Mouse (Mus musculus) midbrain, embryonic 12.5 days (tissue): ENCODE results near the gene Myo3b. TPM values are rescaled to one million over a fixed set of nuclear protein-coding genes. Genes with fewer than 3 reads are reported as not detected.
A peak's percentile ranks its signal among the peaks of the same experiment; 100 is the strongest.

Source experiments
- ATAC-seq: fragments of 200-750 bp; cut with Nextera tagmentation; 2 replicates; pipeline ENCODE4 v1.8.0; 2017; ENCODE audit warnings: low read depth, moderate TSS enrichment, moderate library complexity; ENCODE audit not compliant: low FRiP score
- H3K27ac ChIP-seq: fragments of 300-500 bp; sonication (generic); replicated peaks from 2 replicates; pipeline ENCODE4 v1.5.1; 2016; ENCODE audit warnings: mild to moderate bottlenecking
- H3K27me3 ChIP-seq: fragments of 300-500 bp; sonication (generic); 2 replicates; pipeline ENCODE4 v1.6.1; 2016; ENCODE audit warnings: mild to moderate bottlenecking
- H3K36me3 ChIP-seq: fragments of 300-500 bp; sonication (generic); 2 replicates; pipeline ENCODE4 v1.6.1; 2016
- H3K4me1 ChIP-seq: fragments of 300-500 bp; sonication (generic); 2 replicates; pipeline ENCODE4 v1.6.1; 2016
- H3K4me2 ChIP-seq: fragments of 300-500 bp; sonication (generic); replicated peaks from 2 replicates; pipeline ENCODE4 v1.6.1; 2016; ENCODE audit warnings: mild to moderate bottlenecking, moderate library complexity
- H3K4me3 ChIP-seq: fragments of 300-500 bp; sonication (generic); 2 replicates; pipeline ENCODE4 v1.5.1; 2016; ENCODE audit warnings: mild to moderate bottlenecking
- H3K9ac ChIP-seq: fragments of 300-500 bp; sonication (generic); replicated peaks from 2 replicates; pipeline ENCODE4 v1.6.1; 2016; ENCODE audit warnings: mild to moderate bottlenecking, moderate library complexity
- H3K9me3 ChIP-seq: fragments of 300-500 bp; sonication (generic); 2 replicates; pipeline ENCODE4 v1.6.1; 2016; ENCODE audit warnings: mild to moderate bottlenecking
- WGBS: fragments of 180-500 bp; shearing (Covaris S2); methylation state at CpG from one replicate; pipeline ENCODE4 v1.1.7; 2016; 5-methylcytosine and 5-hydroxymethylcytosine counted together
- polyA plus RNA-seq: library from polyadenylated mRNA; unstranded; fragments of >200 nt; fragmentation: Nextera tagmentation; extraction: Ambion mirVana; gene quantifications from 2 replicates; pipeline ENCODE4 v1.2.1, GENCODE M21; 2016

Myo3b gene
- polyA plus RNA-seq, 1 experiment from 2014 or later, result not detected

DNA sequence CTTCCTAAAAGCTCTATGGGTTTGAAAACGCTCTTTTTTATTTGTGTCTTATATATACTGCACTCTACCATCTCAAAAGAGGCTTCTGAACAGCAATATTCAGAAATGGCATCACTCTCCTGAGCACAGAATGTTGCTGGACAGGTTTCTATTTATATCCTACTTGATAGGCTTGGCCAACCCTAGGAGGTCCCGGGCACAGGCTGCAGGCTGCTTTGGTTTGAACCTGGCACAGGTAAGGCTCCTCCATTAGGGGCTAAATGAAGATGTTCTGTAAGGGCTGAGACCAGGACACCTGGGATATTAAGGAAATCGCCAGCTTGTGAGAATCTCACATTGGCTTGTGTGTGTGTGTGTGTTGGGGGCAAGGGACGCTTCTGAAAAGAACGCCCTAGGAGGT is 30.9 kb downstream of the Myo3b start:
- H3K27me3 ChIP-seq, result no peaks in the 10 kb centered on the region
- H3K9ac ChIP-seq, result no peak overlapping the region
- peaks cover 18% of the 10 kb centered on the region for H3K4me1 ChIP-seq
- no peak overlapping the region for H3K4me3 ChIP-seq
- H3K4me2 ChIP-seq, result no peak overlapping the region
- no peaks in the 10 kb centered on the region for H3K36me3 ChIP-seq
- no peak for ATAC-seq
- H3K9me3 ChIP-seq, result no peaks in the 10 kb centered on the region
- 87% methylated on average over 5 of the region's 5 CpGs for WGBS
- H3K27ac ChIP-seq, result no peak overlapping the region

DNA sequence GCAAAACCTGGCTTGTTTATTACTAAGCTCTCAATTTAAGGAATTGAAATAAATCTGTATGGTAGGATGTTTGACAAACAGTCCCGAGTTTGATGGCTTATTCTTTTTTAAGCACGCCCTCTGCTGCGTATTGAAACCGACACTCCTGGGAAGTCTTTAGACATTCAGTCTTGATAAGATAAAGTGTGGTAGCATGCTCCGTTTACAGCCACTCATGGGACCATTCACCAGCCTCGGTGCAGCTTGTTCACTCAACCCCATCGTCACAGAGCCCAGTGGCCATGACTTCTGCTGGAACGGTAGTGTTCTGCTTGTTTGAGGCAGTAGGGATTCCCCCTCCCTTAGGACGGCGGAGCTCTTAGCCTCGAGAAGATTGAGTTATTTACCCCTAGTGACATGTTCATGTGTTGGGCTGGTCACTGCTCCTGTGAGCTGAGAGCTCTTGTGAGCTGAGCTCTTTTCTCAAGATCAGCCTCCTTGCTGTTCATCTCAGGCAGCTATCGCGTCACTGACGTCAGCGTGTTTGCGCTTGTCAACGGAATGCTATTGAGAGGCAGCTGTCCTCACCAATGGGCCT is 44.6 kb downstream of the Myo3b start:
- H3K4me2 ChIP-seq, result no peak overlapping the region
- WGBS, result 77% methylated on average over 17 of the region's 17 CpGs
- H3K27ac ChIP-seq, result no peak overlapping the region
- H3K9me3 ChIP-seq, result no peaks in the 10 kb centered on the region
- H3K36me3 ChIP-seq, result no peaks in the 10 kb centered on the region
- no peaks in the 10 kb centered on the region for H3K4me1 ChIP-seq
- no peaks in the 10 kb centered on the region for H3K27me3 ChIP-seq
- H3K9ac ChIP-seq, result no peak overlapping the region
- ATAC-seq, result no peak
- H3K4me3 ChIP-seq, result no peak overlapping the region

DNA sequence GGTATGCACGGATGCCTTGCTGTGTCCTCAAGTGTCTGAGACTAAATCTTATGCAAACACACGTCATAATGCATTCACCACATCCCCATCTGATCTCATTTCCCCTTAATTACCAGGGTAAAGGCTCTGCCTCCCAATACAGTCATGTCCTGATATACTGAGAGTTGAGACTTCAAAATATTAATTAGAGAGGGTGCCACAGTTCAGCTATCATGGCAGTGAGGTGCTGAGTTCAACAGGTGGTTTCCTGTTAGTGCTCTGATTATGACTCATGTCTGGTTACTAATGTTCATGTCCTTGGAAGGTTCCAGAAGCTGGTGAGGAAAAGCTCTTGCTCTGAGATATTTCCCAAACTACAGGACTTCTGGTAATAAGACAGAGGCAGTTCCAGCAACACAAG is 52.3 kb downstream of the Myo3b start:
- no peak overlapping the region for H3K27ac ChIP-seq
- H3K4me2 ChIP-seq, result no peak overlapping the region
- no peak overlapping the region for H3K4me3 ChIP-seq
- H3K36me3 ChIP-seq, result no peaks in the 10 kb centered on the region
- H3K9ac ChIP-seq, result no peak overlapping the region
- 85% methylated on average over 2 of the region's 2 CpGs for WGBS
- ATAC-seq, result no peak
- H3K4me1 ChIP-seq, result peaks cover 3% of the 10 kb centered on the region; the same call in 1 of the 2 replicates
- H3K27me3 ChIP-seq, result no peaks in the 10 kb centered on the region
- no peaks in the 10 kb centered on the region for H3K9me3 ChIP-seq

DNA sequence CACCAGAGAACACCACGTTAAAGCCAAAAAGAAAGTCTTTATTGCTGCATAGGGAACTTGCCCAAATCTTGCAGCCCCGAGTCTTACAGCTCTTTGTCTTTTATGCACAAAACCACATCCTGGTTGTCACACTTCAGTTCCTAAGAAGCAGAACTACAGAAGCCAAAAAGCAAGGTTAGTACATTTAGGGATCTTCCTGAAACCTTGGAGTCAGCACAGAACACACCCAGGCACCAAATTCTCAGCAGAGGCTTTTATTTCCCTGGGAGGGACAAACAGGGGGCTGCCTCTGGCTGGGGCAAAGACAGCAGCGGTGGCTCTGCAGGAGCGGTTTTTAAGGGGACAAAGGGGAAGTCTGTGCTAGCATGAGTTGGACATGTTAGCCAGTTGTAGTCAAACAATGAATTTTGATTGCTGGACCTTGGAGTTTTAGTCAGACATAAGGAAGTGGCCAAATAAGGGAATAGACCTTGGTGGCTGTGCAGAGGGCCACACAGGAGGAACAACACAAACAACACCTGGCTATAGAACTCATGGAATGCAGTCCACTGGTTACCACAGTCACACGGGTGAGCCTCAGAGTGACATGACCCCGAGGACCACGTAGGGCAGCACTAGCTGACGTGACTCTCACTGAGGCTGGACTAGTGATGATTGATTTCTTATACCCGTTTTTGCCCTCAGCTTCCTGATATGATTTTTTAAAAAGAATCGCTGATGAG is 53.0 kb downstream of the Myo3b start:
- no peak for ATAC-seq
- WGBS, result 67% methylated on average over 10 of the region's 10 CpGs
- Histone ChIP-seq H3K27ac (no peak overlapping the region), H3K4me2 (no peak overlapping the region), H3K27me3 (no peaks in the 10 kb centered on the region), H3K36me3 (no peaks in the 10 kb centered on the region), H3K9ac (no peak overlapping the region), H3K4me3 (no peak overlapping the region), H3K4me1 (peaks cover 3% of the 10 kb centered on the region; the same call in 1 of the 2 replicates), H3K9me3 (no peaks in the 10 kb centered on the region)

DNA sequence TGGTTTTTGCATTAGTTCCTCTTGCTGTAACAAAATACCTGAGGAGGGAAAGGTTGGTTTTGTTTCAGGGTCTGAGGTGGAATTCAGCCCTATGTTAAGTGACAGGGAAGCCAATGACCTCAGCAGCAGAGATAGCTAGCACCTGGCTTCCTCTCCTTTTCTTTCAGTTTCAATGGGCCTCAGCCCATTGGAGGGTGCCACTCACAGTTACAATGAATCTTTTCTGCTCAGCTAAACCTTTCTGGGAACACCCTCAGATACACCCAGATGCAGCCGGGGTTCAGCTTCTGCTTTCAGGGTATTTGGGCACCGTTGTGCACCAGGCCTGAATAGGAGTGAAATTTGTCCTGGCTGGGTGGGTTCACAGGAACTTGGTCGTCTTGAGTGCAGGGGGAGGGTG is 53.7 kb downstream of the Myo3b start:
- 46% methylated on average over 3 of the region's 3 CpGs for WGBS

DNA sequence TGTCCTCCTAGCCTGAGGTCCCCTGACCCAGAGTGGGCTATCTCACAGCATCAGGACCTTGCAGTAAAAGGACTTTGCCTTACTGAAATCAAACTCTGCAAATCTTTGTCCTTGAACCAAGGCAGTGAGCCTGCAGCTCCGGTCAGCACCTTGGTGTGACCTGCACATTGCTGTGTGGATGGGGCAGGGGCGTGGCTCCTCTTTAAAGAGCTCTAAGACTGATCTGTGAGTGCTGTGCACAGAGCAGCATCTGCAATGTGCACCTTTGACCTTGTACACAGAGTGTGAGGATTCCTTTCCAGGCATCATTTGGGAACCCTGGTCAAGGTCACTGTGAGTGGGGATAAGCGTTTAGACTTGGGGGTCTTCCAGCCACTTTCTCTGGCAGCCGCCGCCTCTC is 55.5 kb downstream of the Myo3b start:
- 81% methylated on average over 5 of the region's 5 CpGs for WGBS
- Histone ChIP-seq H3K27ac (no peak overlapping the region), H3K27me3 (0 out of 2 replicates have a peak, but pooled peaks cover 7% of the 10 kb centered on the region), H3K9ac (no peak overlapping the region), H3K9me3 (no peaks in the 10 kb centered on the region), H3K4me2 (no peak overlapping the region), H3K36me3 (no peaks in the 10 kb centered on the region), H3K4me3 (no peak overlapping the region), H3K4me1 (peaks cover 3% of the 10 kb centered on the region; the same call in 1 of the 2 replicates)
- no peak for ATAC-seq

More for the DNA sequence above, 53.7 kb downstream of the Myo3b start:
- no peaks in the 10 kb centered on the region for H3K36me3 ChIP-seq
- H3K4me3 ChIP-seq, result no peak overlapping the region
- H3K4me1 ChIP-seq, result peaks cover 3% of the 10 kb centered on the region; the same call in 1 of the 2 replicates
- ATAC-seq, result no peak
- no peaks in the 10 kb centered on the region for H3K27me3 ChIP-seq
- H3K27ac ChIP-seq, result no peak overlapping the region
- no peak overlapping the region for H3K9ac ChIP-seq
- H3K4me2 ChIP-seq, result no peak overlapping the region
- no peaks in the 10 kb centered on the region for H3K9me3 ChIP-seq

DNA sequence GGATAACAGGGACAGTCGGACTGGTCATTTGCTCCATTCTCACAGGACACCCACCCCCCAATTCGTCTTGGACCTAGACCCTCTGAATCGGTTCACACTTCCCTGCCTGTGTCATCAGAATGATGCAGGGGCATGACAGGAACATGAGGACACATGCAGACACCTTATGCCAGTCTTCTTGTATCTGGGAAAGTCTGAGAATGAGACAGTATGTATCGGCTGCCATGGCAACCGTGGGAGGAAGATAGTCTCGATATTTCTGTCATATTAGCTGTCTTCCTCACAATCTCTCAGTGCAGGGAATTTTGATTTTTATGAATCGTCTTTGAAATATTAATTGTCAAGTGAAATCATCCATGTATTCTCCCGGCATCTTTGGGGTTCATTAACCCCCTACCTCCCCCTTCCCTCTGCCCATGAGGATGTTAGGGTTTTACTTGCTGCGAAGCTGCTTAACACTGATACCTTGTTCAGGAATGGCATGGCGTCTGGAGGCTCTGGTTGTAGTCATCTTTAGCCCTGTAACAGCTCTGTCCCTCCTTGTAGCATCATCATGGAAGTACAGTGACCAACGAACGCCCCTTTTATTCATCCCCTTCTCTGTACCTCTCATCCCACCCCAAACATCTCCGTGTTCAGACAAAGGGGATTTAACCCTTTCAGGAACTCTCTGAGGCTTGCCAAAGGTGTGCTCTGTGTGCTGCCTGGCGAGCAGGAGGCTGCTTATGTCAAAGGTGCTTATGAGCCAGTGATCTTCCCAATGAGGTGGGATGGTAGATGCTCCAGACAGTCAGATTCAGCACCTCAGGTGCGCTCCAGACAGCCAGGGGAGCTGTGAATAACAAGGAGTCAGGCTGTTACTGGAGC is 58.5 kb downstream of the Myo3b start:
- peaks cover 4% of the 10 kb centered on the region for H3K4me1 ChIP-seq
- 0 out of 2 replicates have a peak, but pooled peaks cover 7% of the 10 kb centered on the region for H3K27me3 ChIP-seq
- no peak overlapping the region for H3K4me2 ChIP-seq
- WGBS, result 79% methylated on average over 15 of the region's 15 CpGs
- no peaks in the 10 kb centered on the region for H3K36me3 ChIP-seq
- H3K27ac ChIP-seq, result no peak overlapping the region
- no peak overlapping the region for H3K4me3 ChIP-seq
- H3K9ac ChIP-seq, result no peak overlapping the region
- ATAC-seq, result no peak
- no peaks in the 10 kb centered on the region for H3K9me3 ChIP-seq

DNA sequence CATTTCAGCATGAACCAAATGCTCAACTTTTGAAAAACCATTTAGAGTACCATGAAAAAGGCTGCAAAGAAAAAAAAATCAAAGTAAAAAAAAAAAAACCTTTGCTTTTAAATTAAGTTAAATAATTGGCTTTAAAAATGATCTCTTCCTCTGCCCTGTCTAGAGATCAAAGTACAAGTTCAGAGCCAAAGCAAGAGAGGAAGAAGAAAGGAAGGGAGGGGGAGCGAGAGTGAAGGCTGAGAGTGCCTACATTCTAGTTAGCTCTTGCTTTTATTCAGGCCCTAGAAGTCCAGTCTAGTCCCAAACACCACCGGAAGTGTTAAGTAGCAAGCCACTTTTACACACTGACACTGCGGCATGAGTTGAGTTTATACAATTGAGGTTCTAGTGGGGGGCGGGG is 60.5 kb downstream of the Myo3b start:
- Histone ChIP-seq H3K4me2 (no peak overlapping the region), H3K4me3 (no peak overlapping the region), H3K27ac (no peak overlapping the region), H3K9me3 (no peaks in the 10 kb centered on the region), H3K9ac (no peak overlapping the region), H3K4me1 (peaks cover 4% of the 10 kb centered on the region; the same call in 1 of the 2 replicates), H3K36me3 (no peaks in the 10 kb centered on the region), H3K27me3 (0 out of 2 replicates have a peak, but pooled peaks cover 7% of the 10 kb centered on the region)
- 75% methylated on average over 4 of the region's 4 CpGs for WGBS
- no peak for ATAC-seq

DNA sequence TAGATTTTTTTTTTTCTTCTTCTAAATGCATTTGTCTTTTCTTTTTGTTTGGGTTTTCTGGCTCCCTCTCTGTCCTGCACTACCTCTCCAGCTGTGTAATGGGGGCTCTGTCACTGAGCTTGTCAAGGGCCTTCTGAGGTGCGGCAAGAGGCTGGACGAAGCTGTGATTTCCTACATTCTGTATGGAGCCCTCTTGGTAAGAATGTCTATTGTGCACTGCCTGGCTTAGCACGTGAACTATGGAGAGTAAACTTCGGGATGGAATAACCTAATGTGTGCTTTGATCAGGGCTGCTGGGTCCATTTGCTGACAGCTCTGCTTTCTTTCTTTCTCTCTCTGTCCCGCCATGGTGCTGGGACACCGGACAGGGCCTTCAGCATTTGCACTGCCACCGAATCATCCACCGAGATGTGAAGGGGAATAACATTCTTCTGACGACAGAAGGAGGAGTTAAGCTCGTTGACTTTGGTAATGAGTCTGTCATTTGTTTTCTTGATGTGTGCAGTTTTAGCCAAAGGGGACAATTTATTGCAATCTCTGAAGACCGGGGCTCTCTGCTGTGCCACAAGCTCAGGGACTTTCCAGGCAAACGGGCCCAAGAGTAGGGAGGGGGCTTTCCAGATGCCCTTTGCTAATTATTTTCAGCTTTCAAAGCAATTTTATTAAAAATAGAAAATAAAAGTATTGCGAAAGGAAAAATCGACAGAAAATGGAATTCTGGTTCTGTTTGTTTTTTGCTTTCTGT is 66.5 kb downstream of the Myo3b start:
- no peak overlapping the region for H3K4me2 ChIP-seq
- no peak overlapping the region for H3K4me3 ChIP-seq
- 0 out of 2 replicates have a peak, but pooled peaks cover 6% of the 10 kb centered on the region for H3K4me1 ChIP-seq
- H3K9me3 ChIP-seq, result no peaks in the 10 kb centered on the region
- 35% methylated on average over 14 of the region's 14 CpGs for WGBS
- H3K27ac ChIP-seq, result peak overlapping the region; percentile 50; the same call in 1 of the 2 replicates
- no peaks in the 10 kb centered on the region for H3K36me3 ChIP-seq
- peak; percentile 34; the same call in 1 of the 2 replicates for ATAC-seq
- no peaks in the 10 kb centered on the region for H3K27me3 ChIP-seq
- H3K9ac ChIP-seq, result no peak overlapping the region

DNA sequence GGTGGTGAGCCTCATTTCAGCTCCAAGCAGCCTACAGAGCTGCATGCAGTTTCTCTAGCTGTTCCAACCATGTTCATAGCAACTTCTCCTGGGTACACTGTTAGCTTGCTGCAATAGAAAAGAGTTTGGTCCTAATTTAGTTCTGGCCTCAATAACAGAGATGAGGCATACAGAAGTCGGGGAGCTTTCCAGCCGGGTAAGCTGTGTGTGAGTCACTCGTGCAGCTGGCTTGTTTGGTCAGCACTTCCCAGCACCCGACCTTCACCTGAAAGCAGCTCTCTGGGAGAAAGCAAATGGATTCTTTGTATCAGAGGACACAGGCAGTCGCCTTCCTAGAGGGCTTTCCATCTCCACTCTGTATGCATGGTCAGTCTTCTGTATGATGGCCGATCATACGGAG is 70.1 kb downstream of the Myo3b start:
- 72% methylated on average over 7 of the region's 7 CpGs for WGBS
- Histone ChIP-seq H3K4me3 (no peak overlapping the region), H3K27ac (no peak overlapping the region), H3K9ac (no peak overlapping the region), H3K36me3 (no peaks in the 10 kb centered on the region), H3K27me3 (no peaks in the 10 kb centered on the region), H3K4me1 (peaks cover 15% of the 10 kb centered on the region; the same call in 1 of the 2 replicates), H3K9me3 (no peaks in the 10 kb centered on the region), H3K4me2 (no peak overlapping the region)
- ATAC-seq, result no peak
